Mouse (Mus musculus): ENCODE results near the gene Iqgap3.

Iqgap3 gene

GRCm38 (mm10) chr3:88097666-88098065 is 15.9 kb downstream of the Iqgap3 start:
- no peak for DNase-seq

- DNase-seq: no peak
Observed at GRCm38 (mm10) chr3:88100251-88100650, 18.5 kb downstream of the Iqgap3 start.

GRCm38 (mm10) chr3:88101736-88102135 is 20.0 kb downstream of the Iqgap3 start:
- no peak for DNase-seq

- DNase-seq: no peak
Observed at GRCm38 (mm10) chr3:88102196-88102595, 20.4 kb downstream of the Iqgap3 start.

- no peak for DNase-seq
Observed at GRCm38 (mm10) chr3:88102611-88103010, 20.8 kb downstream of the Iqgap3 start.

GRCm38 (mm10) chr3:88106126-88106525 is 24.4 kb downstream of the Iqgap3 start:
- no peak for DNase-seq

- DNase-seq: no peak
Observed at GRCm38 (mm10) chr3:88109126-88109525, 27.4 kb downstream of the Iqgap3 start.

- DNase-seq: no peak
Observed at GRCm38 (mm10) chr3:88114396-88114795, 32.6 kb downstream of the Iqgap3 start.

GRCm38 (mm10) chr3:88120117-88120651 is 38.4 kb downstream of the Iqgap3 start:
- DNase-seq: no peak

GRCm38 (mm10) chr3:88121164-88122131 is 39.7 kb downstream of the Iqgap3 start:
- DNase-seq: peak; percentile 75

GRCm38 (mm10) chr3:88125195-88125594 is 43.4 kb downstream of the Iqgap3 start:
- DNase-seq: no peak

GRCm38 (mm10) chr3:88126181-88126580 is 44.4 kb downstream of the Iqgap3 start:
- DNase-seq: no peak

GRCm38 (mm10) chr3:88127636-88128035 is 45.9 kb downstream of the Iqgap3 start:
- DNase-seq: no peak

- DNase-seq: no peak
Observed at GRCm38 (mm10) chr3:88128056-88128455, 46.3 kb downstream of the Iqgap3 start.

GRCm38 (mm10) chr3:88129006-88129405 is 47.2 kb downstream of the Iqgap3 start:
- no peak for DNase-seq

GRCm38 (mm10) chr3:88131071-88131470 is 49.3 kb downstream of the Iqgap3 start:
- no peak for DNase-seq

GRCm38 (mm10) chr3:88132492-88132891 is 50.7 kb downstream of the Iqgap3 start:
- DNase-seq: no peak

GRCm38 (mm10) chr3:88133187-88133771 is 51.5 kb downstream of the Iqgap3 start:
- no peak for DNase-seq

GRCm38 (mm10) chr3:88136346-88136745 is 54.6 kb downstream of the Iqgap3 start:
- no peak for DNase-seq

- no peak for DNase-seq
Observed at GRCm38 (mm10) chr3:88136945-88137494, 55.2 kb downstream of the Iqgap3 start.

- peak; percentile 28 for DNase-seq
Observed at GRCm38 (mm10) chr3:88137821-88138220, 56.0 kb downstream of the Iqgap3 start.

- DNase-seq: peak; percentile 97
Observed at GRCm38 (mm10) chr3:88138336-88139242, 56.8 kb downstream of the Iqgap3 start.
